Mouse (Mus musculus): ENCODE results near the gene Mtap.

The Mtap gene

DNA sequence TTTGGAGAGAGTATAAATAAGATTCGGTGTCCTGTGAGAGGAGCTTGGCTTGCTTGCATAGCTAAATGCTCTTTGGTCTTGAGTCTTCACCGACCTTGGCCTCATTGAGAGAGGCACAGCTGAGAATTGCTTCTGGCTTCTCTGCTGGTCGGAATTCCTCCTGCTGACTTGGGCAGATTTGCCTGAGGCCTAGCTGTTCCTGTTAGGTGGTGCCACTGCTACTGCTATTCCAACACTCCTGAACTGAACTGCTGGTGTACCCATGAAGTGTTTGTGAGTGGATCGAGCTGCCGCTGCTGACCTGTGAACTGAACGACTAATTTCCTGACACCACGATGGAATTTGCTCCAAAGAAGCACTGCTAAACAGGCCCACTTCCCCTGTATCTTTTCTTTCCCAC, 73.4 kb downstream of the Mtap start:
- no peak for DNase-seq (ENCODE audit: low read depth, low spot score)

DNA sequence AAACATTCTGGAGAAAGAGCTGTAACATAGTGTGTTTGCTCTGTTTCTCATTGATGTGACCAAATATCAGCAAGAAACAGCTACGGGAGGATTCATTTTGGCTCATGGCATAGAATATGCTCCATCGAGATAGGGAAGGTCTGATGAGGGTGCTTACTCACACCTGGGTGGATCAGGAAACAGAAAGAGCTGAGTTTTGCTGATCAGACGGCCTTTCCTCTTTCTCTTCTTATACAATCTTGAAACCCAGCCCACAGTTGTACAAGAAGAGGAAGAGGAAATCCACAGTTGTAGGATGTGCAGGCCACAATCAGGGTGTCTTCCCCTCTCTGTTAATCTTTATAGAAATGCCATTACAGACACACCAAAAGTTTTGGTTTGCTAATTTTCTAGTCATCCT, 75.3 kb downstream of the Mtap start:
- no peak for DNase-seq (ENCODE audit: low read depth, low spot score)

All from mesoderm, embryonic 11.5 days (tissue).